Comparison of ENCODE assay signal across 21 mouse cellular contexts in the genomic region with DNA sequence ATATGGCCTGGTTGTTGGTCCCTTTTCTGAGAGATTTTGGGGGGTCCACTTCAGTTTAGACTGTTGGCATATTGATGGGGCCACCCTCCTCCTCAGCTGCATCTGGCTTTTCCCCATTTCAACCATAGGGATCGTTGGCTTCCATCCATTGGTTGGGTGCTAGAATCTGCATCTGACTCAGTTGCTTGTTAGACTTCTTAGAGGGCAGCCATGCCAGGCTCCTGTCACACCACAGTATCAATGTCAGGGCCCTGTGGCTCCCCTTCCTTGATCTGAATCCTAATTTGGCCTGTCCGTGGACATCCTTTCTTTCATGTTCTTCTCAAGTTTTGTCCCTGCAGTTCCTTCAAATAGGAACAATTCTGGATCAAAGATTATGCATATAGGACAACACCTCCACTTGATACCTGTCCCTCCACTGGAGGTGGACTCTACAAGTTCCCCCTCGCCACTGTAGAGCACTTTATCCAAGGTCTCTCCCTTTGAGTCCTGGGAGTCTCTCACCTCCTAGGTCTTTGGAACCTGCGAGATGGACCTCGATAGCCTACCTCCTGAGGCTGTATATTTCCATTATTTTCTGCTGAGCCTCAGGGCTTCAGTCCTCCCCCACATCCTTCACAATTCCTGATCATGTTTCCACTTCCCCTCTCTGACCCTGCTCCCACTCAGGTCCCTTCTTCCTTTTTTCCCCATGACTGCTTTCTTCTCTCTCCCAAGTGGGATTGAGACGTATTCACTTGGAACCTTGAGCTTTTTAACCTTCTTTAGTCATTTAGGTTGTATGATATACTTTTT. TPM values are rescaled to one million over a fixed set of nuclear protein-coding genes. Genes with fewer than 3 reads are reported as not detected.
DNase-seq lines count a peak whose midpoint lies in the region; ATAC-seq lines count a peak whose summit lies in the region.
"Had no signal": no experiment of that assay in that cellular context is flagged by ENCODE, and none has a peak within 500 bp of the region (broad histone marks: within the 10 kb centered on the region; RNA-seq: fewer than 3 reads in every experiment).

No protein-coding gene starts in this region.

- peak; percentile 78 for DNase-seq in heart, adult 11 months
- no peak for DNase-seq in limb, embryonic 10.5 days (ENCODE audit: low spot score)
- no peak for DNase-seq in midbrain, embryonic 14.5 days
- DNase-seq in gastrocnemius, postnatal 4 days (ENCODE audit: low spot score in 2 of 2), result no peak
- DNase-seq: adrenal gland, postnatal 10 days; cerebellum, adult 11 months; cerebellum, adult 8-10 months; cerebellum, postnatal 14 days; embryo, embryonic 11 days; gastrocnemius, postnatal 10 days; heart, postnatal 36 days had no signal

- no peaks in the 10 kb centered on the region for H3K36me3 ChIP-seq in heart, embryonic 12.5 days
- H3K36me3 ChIP-seq in limb, embryonic 15.5 days, result no peaks in the 10 kb centered on the region
- H3K36me3 ChIP-seq in limb, embryonic 10.5 days, result no peaks in the 10 kb centered on the region
- H3K36me3 ChIP-seq in midbrain, embryonic 14.5 days (ENCODE audit: control insufficient read depth, insufficient read depth, low read length), result no peaks in the 10 kb centered on the region
- H3K36me3 ChIP-seq in midbrain, embryonic 15.5 days (replicated peaks), result no peaks in the 10 kb centered on the region
- H3K36me3 ChIP-seq: embryonic facial prominence, embryonic 12.5 days; forebrain, embryonic 12.5 days; hindbrain, embryonic 12.5 days had no signal

- no peak overlapping the region for H3K9ac ChIP-seq in heart, embryonic 12.5 days
- no peak overlapping the region for H3K9ac ChIP-seq in limb, embryonic 15.5 days
- H3K9ac ChIP-seq in midbrain, embryonic 14.5 days (replicated peaks; ENCODE audit: low read length), result no peak overlapping the region
- no peak overlapping the region for H3K9ac ChIP-seq in midbrain, embryonic 15.5 days
- H3K9ac ChIP-seq: embryonic facial prominence, embryonic 12.5 days; forebrain, embryonic 12.5 days; hindbrain, embryonic 12.5 days had no signal

- ATAC-seq in heart, embryonic 12.5 days (ENCODE audit: insufficient number of reproducible peaks, low FRiP score), result no peak
- ATAC-seq in limb, embryonic 15.5 days (ENCODE audit: insufficient number of reproducible peaks, low FRiP score, low TSS enrichment, low read depth), result 0 out of 2 replicates have a peak, but pooled peaks have one; percentile 48
- ATAC-seq in midbrain, embryonic 14.5 days (ENCODE audit: low FRiP score, low TSS enrichment), result peak; percentile 57; the same call in 1 of the 2 replicates
- ATAC-seq in midbrain, embryonic 15.5 days (replicated peaks), result no peak
- ATAC-seq: forebrain, embryonic 16.5 days; hindbrain, postnatal 0 days had no signal

- H3K4me3 ChIP-seq in heart, embryonic 12.5 days, result no peak overlapping the region
- no peak overlapping the region for H3K4me3 ChIP-seq in limb, embryonic 15.5 days
- no peak overlapping the region for H3K4me3 ChIP-seq in limb, embryonic 10.5 days
- H3K4me3 ChIP-seq in midbrain, embryonic 14.5 days (replicated peaks; ENCODE audit: low read depth, low read length), result no peak overlapping the region
- no peak overlapping the region for H3K4me3 ChIP-seq in midbrain, embryonic 15.5 days
- H3K4me3 ChIP-seq: embryonic facial prominence, embryonic 12.5 days; forebrain, embryonic 12.5 days; hindbrain, embryonic 12.5 days had no signal

- peaks cover 13% of the 10 kb centered on the region for H3K9me3 ChIP-seq in heart, embryonic 12.5 days (replicated peaks)
- H3K9me3 ChIP-seq in limb, embryonic 15.5 days, result 0 out of 2 replicates have a peak, but pooled peaks cover 4% of the 10 kb centered on the region
- H3K9me3 ChIP-seq in limb, embryonic 10.5 days (replicated peaks), result no peaks in the 10 kb centered on the region
- peaks cover 14% of the 10 kb centered on the region for H3K9me3 ChIP-seq in midbrain, embryonic 14.5 days (ENCODE audit: control insufficient read depth, low read length)
- peaks cover 22% of the 10 kb centered on the region for H3K9me3 ChIP-seq in midbrain, embryonic 15.5 days

- no peaks in the 10 kb centered on the region for H3K27me3 ChIP-seq in heart, embryonic 12.5 days (replicated peaks)
- no peaks in the 10 kb centered on the region for H3K27me3 ChIP-seq in limb, embryonic 15.5 days
- no peaks in the 10 kb centered on the region for H3K27me3 ChIP-seq in limb, embryonic 10.5 days (ENCODE audit: low read depth, poor library complexity, severe bottlenecking)
- H3K27me3 ChIP-seq in midbrain, embryonic 14.5 days (ENCODE audit: control insufficient read depth, insufficient read depth, low read length), result no peaks in the 10 kb centered on the region
- H3K27me3 ChIP-seq in midbrain, embryonic 15.5 days (replicated peaks), result no peaks in the 10 kb centered on the region
- H3K27me3 ChIP-seq: embryonic facial prominence, embryonic 12.5 days; forebrain, embryonic 12.5 days; hindbrain, embryonic 12.5 days had no signal

- H3K4me2 ChIP-seq in heart, embryonic 12.5 days, result no peak overlapping the region
- no peak overlapping the region for H3K4me2 ChIP-seq in limb, embryonic 15.5 days
- no peak overlapping the region for H3K4me2 ChIP-seq in midbrain, embryonic 14.5 days (ENCODE audit: low read length)
- H3K4me2 ChIP-seq in midbrain, embryonic 15.5 days, result no peak overlapping the region
- H3K4me2 ChIP-seq: embryonic facial prominence, embryonic 12.5 days; forebrain, embryonic 12.5 days; hindbrain, embryonic 12.5 days had no signal

- no peak overlapping the region for H3K27ac ChIP-seq in heart, embryonic 12.5 days (ENCODE audit: poor library complexity, severe bottlenecking)
- H3K27ac ChIP-seq in limb, embryonic 15.5 days, result no peak overlapping the region
- no peak overlapping the region for H3K27ac ChIP-seq in limb, embryonic 10.5 days
- H3K27ac ChIP-seq in midbrain, embryonic 14.5 days (replicated peaks; ENCODE audit: low read depth, low read length), result no peak overlapping the region
- no peak overlapping the region for H3K27ac ChIP-seq in midbrain, embryonic 15.5 days
- H3K27ac ChIP-seq: embryonic facial prominence, embryonic 12.5 days; forebrain, embryonic 12.5 days; hindbrain, embryonic 12.5 days; hindbrain, postnatal 0 days had no signal

- 67% methylated on average over 6 of the region's 6 CpGs for WGBS in heart, embryonic 12.5 days
- WGBS in limb, embryonic 15.5 days, result 70% methylated on average over 6 of the region's 6 CpGs
- 77% methylated on average over 6 of the region's 6 CpGs for WGBS in limb, embryonic 10.5 days
- 69% methylated on average over 6 of the region's 6 CpGs for WGBS in midbrain, embryonic 14.5 days
- 71% methylated on average over 6 of the region's 6 CpGs for WGBS in midbrain, embryonic 15.5 days

- H3K4me1 ChIP-seq in heart, embryonic 12.5 days (replicated peaks), result no peaks in the 10 kb centered on the region
- H3K4me1 ChIP-seq in limb, embryonic 15.5 days, result no peaks in the 10 kb centered on the region
- no peaks in the 10 kb centered on the region for H3K4me1 ChIP-seq in limb, embryonic 10.5 days
- H3K4me1 ChIP-seq in midbrain, embryonic 14.5 days (ENCODE audit: control insufficient read depth, insufficient read depth, low read length), result no peaks in the 10 kb centered on the region
- H3K4me1 ChIP-seq in midbrain, embryonic 15.5 days, result no peaks in the 10 kb centered on the region
- H3K4me1 ChIP-seq: embryonic facial prominence, embryonic 12.5 days; forebrain, embryonic 12.5 days; hindbrain, embryonic 12.5 days had no signal

RNA-seq across cellular contexts. Expression of a gene that starts 12.5 kb away (rescaled TPM):
- polyA plus RNA-seq in heart, embryonic 12.5 days (2016; fragmentation: Nextera tagmentation; extraction: Ambion mirVana), result 0.22 TPM in 1 of 2 replicates, not detected in the other
- 0.10 TPM in 1 of 2 replicates, not detected in the other for polyA plus RNA-seq in limb, embryonic 15.5 days (2015; fragmentation: Nextera tagmentation; extraction: Ambion mirVana)
- 0.25 and 0.34 TPM in 2 replicates for polyA plus RNA-seq in limb, embryonic 10.5 days (2016; fragmentation: Nextera tagmentation; extraction: Ambion mirVana)
- 0.30 TPM in 1 of 2 replicates, not detected in the other for polyA plus RNA-seq in midbrain, embryonic 14.5 days (2014; fragmentation: Nextera tagmentation; extraction: Ambion mirVana)
- polyA plus RNA-seq in midbrain, embryonic 15.5 days (2015; fragmentation: Nextera tagmentation; extraction: Ambion mirVana), result 0.10 TPM in 1 of 2 replicates, not detected in the other
- under 1 TPM in 1 of 2 experiments, not detected in 1; 0.13 TPM for total RNA-seq in gastrocnemius, postnatal 4 days (2021)
- total RNA-seq: gastrocnemius, postnatal 10 days; hindbrain, postnatal 0 days had no signal
- polyA plus RNA-seq: forebrain, embryonic 16.5 days; gonadal fat pad, adult 2 months had no signal

RNA-seq across cellular contexts. Expression of a gene that starts 25.6 kb away (rescaled TPM):
- polyA plus RNA-seq in heart, embryonic 12.5 days (2016; fragmentation: Nextera tagmentation; extraction: Ambion mirVana), result 0.36 and 0.50 TPM in 2 replicates
- polyA plus RNA-seq in limb, embryonic 15.5 days (2015; fragmentation: Nextera tagmentation; extraction: Ambion mirVana), result 0.34 and 0.40 TPM in 2 replicates
- 0.75 and 1.0 TPM in 2 replicates for polyA plus RNA-seq in limb, embryonic 10.5 days (2016; fragmentation: Nextera tagmentation; extraction: Ambion mirVana)
- polyA plus RNA-seq in midbrain, embryonic 14.5 days (2014; fragmentation: Nextera tagmentation; extraction: Ambion mirVana), result 0.72 and 0.79 TPM in 2 replicates
- 0.65 and 0.86 TPM in 2 replicates for polyA plus RNA-seq in midbrain, embryonic 15.5 days (2015; fragmentation: Nextera tagmentation; extraction: Ambion mirVana)
- under 1 TPM; 0.65 to 0.66 TPM for total RNA-seq in gastrocnemius, postnatal 4 days (2021)
- polyA plus RNA-seq: C2C12 had no signal

Comparison
In these comparisons a context has a peak if more than half of its experiments do, and no peak if none do; other contexts are left out.
1. ATAC-seq: peak in limb, embryonic 15.5 days (single experiment) and midbrain, embryonic 14.5 days (single experiment); none in heart, embryonic 12.5 days (single experiment) and midbrain, embryonic 15.5 days (single experiment).